Mouse (Mus musculus) brain, embryonic 14.5 days (tissue): ENCODE data around the gene Trdmt1.

Experiments used
- CTCF ChIP-seq: fragments of 200-500 bp; IDR thresholded peaks from 2 replicates; pipeline ENCODE4 v1.5.1; 2012; ENCODE audit warnings: inconsistent platforms, mild to moderate bottlenecking, moderate library complexity, borderline replicate concordance; ENCODE audit not compliant: insufficient read depth, insufficient read length; ENCODE audit errors: extremely low read depth
- POLR2A ChIP-seq: fragments of 200-500 bp; IDR thresholded peaks from 2 replicates; pipeline ENCODE4 v1.6.1; 2012; ENCODE audit warnings: mild to moderate bottlenecking, inconsistent platforms, borderline replicate concordance; ENCODE audit not compliant: poor library complexity, insufficient read depth, insufficient read length, severe bottlenecking; ENCODE audit errors: extremely low read depth

DNA sequence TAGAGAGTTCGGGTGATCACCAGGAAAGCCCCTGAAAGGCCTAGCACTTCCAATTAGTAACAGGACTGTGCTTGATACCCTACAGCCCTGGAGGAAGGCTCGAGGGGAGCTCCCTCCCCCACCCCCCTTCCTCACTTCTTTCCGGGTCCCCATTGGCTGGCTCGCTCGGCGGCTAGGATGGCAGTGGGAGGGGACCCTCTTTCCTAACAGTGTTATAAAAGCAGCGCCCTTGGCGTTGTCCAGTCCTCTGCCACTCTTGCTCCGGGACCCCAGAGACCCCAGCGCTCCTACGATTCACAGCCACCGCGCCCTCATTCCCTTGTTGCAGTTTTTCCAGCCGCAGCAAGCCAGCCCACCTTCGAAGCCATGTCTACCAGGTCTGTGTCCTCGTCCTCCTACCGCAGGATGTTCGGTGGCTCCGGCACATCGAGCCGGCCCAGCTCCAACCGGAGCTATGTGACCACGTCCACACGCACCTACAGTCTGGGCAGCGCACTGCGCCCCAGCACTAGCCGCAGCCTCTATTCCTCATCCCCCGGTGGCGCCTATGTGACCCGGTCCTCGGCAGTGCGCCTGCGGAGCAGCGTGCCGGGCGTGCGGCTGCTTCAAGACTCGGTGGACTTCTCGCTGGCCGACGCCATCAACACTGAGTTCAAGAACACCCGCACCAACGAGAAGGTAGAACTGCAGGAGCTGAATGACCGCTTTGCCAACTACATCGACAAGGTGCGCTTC, 29.8 kb upstream of the Trdmt1 start:
- TF ChIP-seq POLR2A (peak; percentile 90; the same call in 1 of the 2 replicates), CTCF (no peak)
